Mouse (Mus musculus): ENCODE data around the gene Arhgap11a. TPM values are rescaled to one million over a fixed set of nuclear protein-coding genes. Genes with fewer than 3 reads are reported as not detected.

Gene Arhgap11a
- polyA plus RNA-seq, 1 experiment from 2014 or later, result 40.0 TPM

Other genes with a start within 250 kb of the Arhgap11a start
- 1.4 and 1.5 TPM in 2 replicates for gene Grem1, start 90.0 kb downstream of the Arhgap11a start, polyA plus RNA-seq (2016; fragmentation: Nextera tagmentation; extraction: Ambion mirVana)
- 74.5 and 80.9 TPM in 2 replicates for gene Scg5, start 19.5 kb downstream of the Arhgap11a start, polyA plus RNA-seq (2016; fragmentation: Nextera tagmentation; extraction: Ambion mirVana)
- gene Gjd2, start 165.0 kb upstream of the Arhgap11a start, polyA plus RNA-seq (2016; fragmentation: Nextera tagmentation; extraction: Ambion mirVana), result 1.6 and 1.7 TPM in 2 replicates
- 33.5 and 138 TPM in 2 replicates for gene Actc1, start 204.9 kb upstream of the Arhgap11a start, polyA plus RNA-seq (2016; fragmentation: Nextera tagmentation; extraction: Ambion mirVana)